Mouse (Mus musculus): ENCODE data around the gene Mfsd12.

- TF ChIP-seq HCFC1 (IDR thresholded peaks at IDR 0.05; ENCODE audit: borderline replicate concordance, insufficient read depth, low read length) (no peak), ZC3H11A (IDR thresholded peaks at IDR 0.05; ENCODE audit: borderline replicate concordance, low read depth, low read length) (no peak), MAFK (IDR thresholded peaks at IDR 0.05; ENCODE audit: insufficient read depth, low read depth, low read length) (no peak), ZNF384 (IDR thresholded peaks at IDR 0.05; ENCODE audit: low read depth, low read length) (no peak), CHD2 (IDR thresholded peaks at IDR 0.05; ENCODE audit: low read depth, low read length) (no peak)
Observed at GRCm38 (mm10) chr10:81335393-81336340, 21.6 kb upstream of the Mfsd12 start.

Data from ES-E14 (cell line).